Mouse (Mus musculus) heart, embryonic 10.5 days (tissue): ENCODE data around the gene Hsd17b2. TPM values are rescaled to one million over a fixed set of nuclear protein-coding genes. Genes with fewer than 3 reads are reported as not detected.
"Not testable (repeated sequence)": the region's sequence is repeated elsewhere in the genome, so short reads cannot be mapped to it uniquely, and the experiment has no call there.

Experiments used
- DNase-seq: peaks from one replicate; pipeline ENCODE4 v3.0.0-alpha.2; 2017; ENCODE audit warnings: low spot score
- H3K27ac ChIP-seq: fragments of 300-500 bp; sonication (generic); 2 replicates; pipeline ENCODE4 v1.5.1; 2016; ENCODE audit warnings: mild to moderate bottlenecking
- H3K27me3 ChIP-seq: fragments of 300-500 bp; sonication (generic); 2 replicates; pipeline ENCODE4 v1.6.1; 2016; ENCODE audit warnings: mild to moderate bottlenecking; ENCODE audit not compliant: poor library complexity, insufficient read depth, severe bottlenecking
- H3K36me3 ChIP-seq: fragments of 300-500 bp; sonication (generic); 2 replicates; pipeline ENCODE4 v1.6.1; 2016; ENCODE audit warnings: mild to moderate bottlenecking, moderate library complexity
- H3K4me1 ChIP-seq: fragments of 300-500 bp; sonication (generic); 2 replicates; pipeline ENCODE4 v1.6.1; 2016; ENCODE audit warnings: mild to moderate bottlenecking
- H3K4me3 ChIP-seq: fragments of 300-500 bp; sonication (generic); 2 replicates; pipeline ENCODE4 v1.5.1; 2016; ENCODE audit warnings: mild to moderate bottlenecking, moderate library complexity
- H3K9me3 ChIP-seq: fragments of 300-500 bp; sonication (generic); 2 replicates; pipeline ENCODE4 v1.6.1; 2016; ENCODE audit warnings: mild to moderate bottlenecking, moderate library complexity
- WGBS: fragments of 180-500 bp; shearing (Covaris S2); methylation state at CpG from one replicate; pipeline ENCODE4 v1.1.7; 2016; 5-methylcytosine and 5-hydroxymethylcytosine counted together
- polyA plus RNA-seq: library from polyadenylated mRNA; unstranded; fragments of >200 nt; fragmentation: Nextera tagmentation; extraction: Ambion mirVana; gene quantifications from 2 replicates; pipeline ENCODE4 v1.2.1, GENCODE M21; 2016

Gene Hsd17b2
- polyA plus RNA-seq, 1 experiment from 2014 or later: 0.35 TPM

- Histone ChIP-seq H3K4me1 (peaks cover 7% of the 10 kb centered on the region; the same call in 1 of the 2 replicates), H3K36me3 (no peaks in the 10 kb centered on the region), H3K9me3 (no peaks in the 10 kb centered on the region; the same call in 1 of the 2 replicates), H3K4me3 (no peak overlapping the region), H3K27ac (no peak overlapping the region), H3K27me3 (no peaks in the 10 kb centered on the region)
- no peak for DNase-seq
- WGBS: 62% methylated on average over 5 of the region's 5 CpGs
Measured at GRCm38 (mm10) chr8:117727561-117727960, 25.9 kb downstream of the Hsd17b2 start.

GRCm38 (mm10) chr8:117728234-117728633 is 26.5 kb downstream of the Hsd17b2 start:
- 76% methylated on average over 4 of the region's 4 CpGs for WGBS
- Histone ChIP-seq H3K36me3 (no peaks in the 10 kb centered on the region), H3K4me1 (peaks cover 7% of the 10 kb centered on the region; the same call in 1 of the 2 replicates), H3K27me3 (no peaks in the 10 kb centered on the region), H3K4me3 (no peak overlapping the region), H3K27ac (no peak overlapping the region), H3K9me3 (no peaks in the 10 kb centered on the region)
- DNase-seq: no peak

DNA sequence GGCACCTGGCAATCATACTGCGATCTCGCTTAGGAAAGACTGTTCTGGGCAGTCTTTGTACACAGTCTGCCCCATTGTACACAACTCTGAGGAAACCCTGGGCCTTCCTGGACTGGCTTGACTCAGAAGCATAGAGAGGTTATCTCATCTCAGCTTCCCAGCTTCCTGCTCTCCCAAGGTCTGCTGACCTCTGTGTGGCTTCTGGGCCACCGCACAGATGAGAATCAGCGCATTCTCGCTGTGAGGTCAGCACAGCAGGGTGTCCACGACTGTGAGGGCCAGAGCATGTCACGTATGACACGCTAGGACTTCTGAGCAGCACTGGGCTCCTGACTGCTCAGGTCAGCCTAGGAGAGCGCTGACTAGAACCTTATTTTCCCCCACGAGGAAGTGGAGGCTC is 29.3 kb downstream of the Hsd17b2 start:
- WGBS: 38% methylated on average over 10 of the region's 10 CpGs
- Histone ChIP-seq H3K4me3 (no peak overlapping the region), H3K36me3 (no peaks in the 10 kb centered on the region), H3K27me3 (no peaks in the 10 kb centered on the region), H3K27ac (peak overlapping the region; percentile 11; the same call in 1 of the 2 replicates), H3K4me1 (peaks cover 7% of the 10 kb centered on the region; the same call in 1 of the 2 replicates), H3K9me3 (no peaks in the 10 kb centered on the region)
- no peak for DNase-seq

- Histone ChIP-seq H3K9me3 (no peaks in the 10 kb centered on the region), H3K36me3 (no peaks in the 10 kb centered on the region), H3K27me3 (no peaks in the 10 kb centered on the region), H3K4me1 (no peaks in the 10 kb centered on the region), H3K4me3 (no peak overlapping the region), H3K27ac (no peak overlapping the region)
- no peak for DNase-seq
- WGBS: 76% methylated on average over 3 of the region's 3 CpGs
Measured at GRCm38 (mm10) chr8:117736657-117737175, 35.0 kb downstream of the Hsd17b2 start.

- H3K27me3 ChIP-seq, H3K4me3 ChIP-seq, H3K9me3 ChIP-seq, H3K36me3 ChIP-seq, DNase-seq, H3K4me1 ChIP-seq, H3K27ac ChIP-seq: not testable (repeated sequence)
- 94% methylated on average over 1 of the region's 1 CpGs for whole genome bisulfite sequencing
Measured at GRCm38 (mm10) chr8:117738206-117738605, 36.5 kb downstream of the Hsd17b2 start.

- no peaks in the 10 kb centered on the region for H3K27me3 ChIP-seq
- DNase-seq: no peak
- WGBS: 85% methylated on average over 5 of the region's 5 CpGs
- H3K4me3 ChIP-seq: no peak overlapping the region
- H3K36me3 ChIP-seq: no peaks in the 10 kb centered on the region
- no peaks in the 10 kb centered on the region for H3K9me3 ChIP-seq
- no peak overlapping the region for H3K27ac ChIP-seq
- H3K4me1 ChIP-seq: no peaks in the 10 kb centered on the region
Measured at GRCm38 (mm10) chr8:117740387-117740998, 38.8 kb downstream of the Hsd17b2 start.

- WGBS: 79% methylated on average over 15 of the region's 15 CpGs
- H3K4me3 ChIP-seq: no peak overlapping the region
- peaks cover 13% of the 10 kb centered on the region for H3K4me1 ChIP-seq
- no peaks in the 10 kb centered on the region for H3K36me3 ChIP-seq
- H3K27me3 ChIP-seq: no peaks in the 10 kb centered on the region
- no peak for DNase-seq
- H3K27ac ChIP-seq: no peak overlapping the region
- no peaks in the 10 kb centered on the region for H3K9me3 ChIP-seq
Measured at GRCm38 (mm10) chr8:117742431-117743012, 40.8 kb downstream of the Hsd17b2 start.

DNA sequence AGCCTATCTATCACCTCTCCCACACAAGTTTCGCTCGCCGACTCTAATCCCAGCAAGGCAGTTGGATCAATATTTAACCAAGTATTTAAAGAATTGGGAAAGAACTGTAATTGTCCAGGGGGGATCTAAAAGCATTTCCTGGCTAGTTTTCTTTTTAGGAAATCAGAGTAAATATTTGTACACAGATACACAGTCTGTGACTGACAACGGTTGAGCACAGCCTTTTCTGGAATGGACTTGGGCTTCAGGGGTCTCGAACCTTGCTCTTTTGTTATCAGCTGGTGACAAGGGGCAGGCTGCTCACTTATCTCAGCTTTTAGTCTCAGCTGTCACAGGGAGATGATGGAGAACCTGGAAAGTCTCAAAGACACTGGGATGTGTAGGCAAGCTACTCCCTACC is 44.9 kb downstream of the Hsd17b2 start:
- no peak for DNase-seq
- Histone ChIP-seq H3K4me1 (peaks cover 14% of the 10 kb centered on the region), H3K9me3 (no peaks in the 10 kb centered on the region), H3K27me3 (no peaks in the 10 kb centered on the region), H3K36me3 (no peaks in the 10 kb centered on the region), H3K27ac (no peak overlapping the region), H3K4me3 (no peak overlapping the region)
- WGBS: 56% methylated on average over 5 of the region's 5 CpGs

GRCm38 (mm10) chr8:117747428-117747827 is 45.7 kb downstream of the Hsd17b2 start:
- no peak overlapping the region for H3K27ac ChIP-seq
- no peaks in the 10 kb centered on the region for H3K9me3 ChIP-seq
- H3K36me3 ChIP-seq: no peaks in the 10 kb centered on the region
- H3K4me3 ChIP-seq: no peak overlapping the region
- H3K27me3 ChIP-seq: no peaks in the 10 kb centered on the region
- WGBS: 31% methylated on average over 2 of the region's 2 CpGs
- peaks cover 14% of the 10 kb centered on the region for H3K4me1 ChIP-seq
- no peak for DNase-seq

GRCm38 (mm10) chr8:117747886-117748730 is 46.4 kb downstream of the Hsd17b2 start:
- H3K4me1 ChIP-seq: peaks cover 14% of the 10 kb centered on the region
- no peaks in the 10 kb centered on the region for H3K27me3 ChIP-seq
- no peak for DNase-seq
- H3K4me3 ChIP-seq: no peak overlapping the region
- no peak overlapping the region for H3K27ac ChIP-seq
- H3K36me3 ChIP-seq: no peaks in the 10 kb centered on the region
- 67% methylated on average over 9 of the region's 9 CpGs for WGBS
- H3K9me3 ChIP-seq: no peaks in the 10 kb centered on the region

DNA sequence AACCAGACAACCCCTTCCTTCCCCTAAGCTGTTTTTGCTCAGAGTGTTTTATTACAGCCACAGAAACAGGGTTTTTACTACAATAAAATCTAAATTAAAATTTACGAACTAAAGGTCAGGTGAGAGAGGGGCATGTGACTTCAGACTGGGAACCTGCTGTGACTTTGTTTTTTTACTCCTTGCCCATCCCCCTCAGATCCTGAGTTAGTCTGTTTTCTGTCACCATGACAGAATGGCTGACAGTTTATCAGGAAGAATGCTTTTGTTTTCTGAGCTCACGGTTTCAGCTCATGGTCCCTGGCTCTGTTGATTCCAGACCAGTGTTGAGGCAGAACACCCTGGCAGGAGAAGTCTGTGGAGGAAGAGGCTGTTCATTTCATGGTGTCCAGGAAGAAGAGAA is 47.7 kb downstream of the Hsd17b2 start:
- WGBS: 50% methylated on average over 2 of the region's 2 CpGs
- no peaks in the 10 kb centered on the region for H3K36me3 ChIP-seq
- H3K4me3 ChIP-seq: no peak overlapping the region
- no peak overlapping the region for H3K27ac ChIP-seq
- H3K9me3 ChIP-seq: no peaks in the 10 kb centered on the region
- no peaks in the 10 kb centered on the region for H3K27me3 ChIP-seq
- peaks cover 14% of the 10 kb centered on the region for H3K4me1 ChIP-seq
- no peak for DNase-seq

- Histone ChIP-seq H3K27ac (no peak overlapping the region), H3K4me1 (no peaks in the 10 kb centered on the region), H3K27me3 (no peaks in the 10 kb centered on the region), H3K36me3 (no peaks in the 10 kb centered on the region), H3K4me3 (no peak overlapping the region), H3K9me3 (no peaks in the 10 kb centered on the region)
- no peak for DNase-seq
- 77% methylated on average over 11 of the region's 11 CpGs for WGBS
Measured at GRCm38 (mm10) chr8:117757900-117758299, 56.2 kb downstream of the Hsd17b2 start.

DNA sequence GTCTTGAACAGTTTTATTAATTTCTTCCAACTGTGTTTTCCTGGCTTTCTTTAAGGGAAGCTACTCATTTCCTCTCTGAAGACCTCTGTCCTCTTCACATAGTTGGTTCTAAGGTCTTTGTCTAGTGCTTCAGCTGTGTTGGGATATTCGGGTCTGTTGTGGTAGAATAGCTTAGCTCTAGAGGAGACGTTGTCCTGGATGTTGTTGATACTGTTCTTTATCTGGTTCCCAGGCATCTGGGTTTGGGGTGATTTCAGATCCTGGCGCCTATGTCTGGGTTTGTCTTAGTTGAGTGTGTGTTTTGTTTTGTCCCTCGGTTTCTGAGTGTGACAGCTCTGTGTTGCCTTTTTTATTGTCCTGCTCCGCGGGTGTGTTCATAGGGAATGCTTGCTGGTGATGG is 61.1 kb downstream of the Hsd17b2 start:
- DNase-seq: no peak
- 65% methylated on average over 6 of the region's 6 CpGs for WGBS

More for the DNA sequence above, 61.1 kb downstream of the Hsd17b2 start:
- H3K4me3 ChIP-seq: no peak overlapping the region
- no peaks in the 10 kb centered on the region for H3K9me3 ChIP-seq
- no peaks in the 10 kb centered on the region for H3K36me3 ChIP-seq
- no peak overlapping the region for H3K27ac ChIP-seq
- H3K27me3 ChIP-seq: 0 out of 2 replicates have a peak, but pooled peaks cover 6% of the 10 kb centered on the region
- peaks cover 7% of the 10 kb centered on the region; the same call in 1 of the 2 replicates for H3K4me1 ChIP-seq
